Mouse (Mus musculus): ENCODE results near the gene Socs4.

DNA sequence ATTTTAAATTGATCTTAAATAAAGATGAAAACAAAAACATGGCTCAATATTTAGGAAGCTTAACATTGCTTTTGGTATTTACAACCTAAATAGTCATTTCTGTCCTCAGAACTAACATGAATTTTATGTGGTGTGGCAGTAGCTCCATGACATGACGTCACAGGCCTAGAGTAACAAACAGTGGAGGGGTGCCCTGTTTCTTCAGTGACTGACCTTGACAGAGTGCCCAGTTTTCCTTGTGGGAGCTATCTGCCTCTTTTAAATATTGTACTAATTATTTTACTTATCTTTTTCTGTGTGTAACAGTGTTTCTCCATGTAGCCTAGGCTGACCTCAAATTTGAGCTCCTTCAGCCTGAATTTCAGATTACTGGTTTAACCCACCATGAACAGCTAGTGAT lies 15.0 kb downstream of the Socs4 start:
- TF ChIP-seq CTCF (conservative IDR thresholded peaks at IDR 0.05; ENCODE audit: low read length) (no peak), NANOG (IDR thresholded peaks at IDR 0.05; ENCODE audit: borderline replicate concordance, low read length) (no peak)
